Mouse (Mus musculus) midbrain, embryonic 11.5 days (tissue): ENCODE data around the gene Trank1. TPM values are rescaled to one million over a fixed set of nuclear protein-coding genes. Genes with fewer than 3 reads are reported as not detected.

Experiments
- ATAC-seq: fragments of 200-750 bp; cut with Nextera tagmentation; 2 replicates; pipeline ENCODE4 v1.8.0; 2017; ENCODE audit warnings: moderate TSS enrichment, moderate library complexity; ENCODE audit not compliant: low FRiP score
- DNase-seq: peaks from one replicate; pipeline ENCODE4 v3.0.0; 2015; ENCODE audit warnings: low spot score; ENCODE audit errors: missing footprints
- H3K27ac ChIP-seq: fragments of 300-500 bp; sonication (generic); 2 replicates; pipeline ENCODE4 v1.5.1; 2014; ENCODE audit warnings: low read depth, low read length
- H3K27me3 ChIP-seq: fragments of 300-500 bp; sonication (generic); 2 replicates; pipeline ENCODE4 v1.6.1; 2014; ENCODE audit warnings: mild to moderate bottlenecking, low read length, moderate library complexity, mixed read lengths; ENCODE audit not compliant: control insufficient read depth, insufficient read depth
- H3K36me3 ChIP-seq: fragments of 300-500 bp; sonication (generic); 2 replicates; pipeline ENCODE4 v1.6.1; 2014; ENCODE audit warnings: mild to moderate bottlenecking, low read length, moderate library complexity, mixed read lengths; ENCODE audit not compliant: control insufficient read depth, insufficient read depth
- H3K4me1 ChIP-seq: fragments of 300-500 bp; sonication (generic); 2 replicates; pipeline ENCODE4 v1.6.1; 2014; ENCODE audit warnings: low read length; ENCODE audit not compliant: control insufficient read depth, insufficient read depth
- H3K4me2 ChIP-seq: fragments of 300-500 bp; sonication (generic); 2 replicates; pipeline ENCODE4 v1.6.1; 2014; ENCODE audit warnings: mild to moderate bottlenecking, moderate library complexity
- H3K4me3 ChIP-seq: fragments of 300-500 bp; sonication (generic); 2 replicates; pipeline ENCODE4 v1.5.1; 2014; ENCODE audit warnings: low read depth, low read length
- H3K9ac ChIP-seq: fragments of 300-500 bp; sonication (generic); 2 replicates; pipeline ENCODE4 v1.6.1; 2014; ENCODE audit warnings: low read length
- H3K9me3 ChIP-seq: fragments of 300-500 bp; sonication (generic); 2 replicates; pipeline ENCODE4 v1.6.1; 2016; ENCODE audit warnings: low read length; ENCODE audit not compliant: control insufficient read depth
- WGBS: fragments of 180-500 bp; shearing (Covaris S2); extraction: QIAGEN DNeasy Blood & Tissue Kit; methylation state at CpG from one replicate; pipeline ENCODE4 v1.1.7; 2014; 5-methylcytosine and 5-hydroxymethylcytosine counted together
- polyA plus RNA-seq: library from polyadenylated mRNA; unstranded; fragments of >200 nt; fragmentation: Nextera tagmentation; extraction: Ambion mirVana; gene quantifications from 2 replicates; pipeline ENCODE4 v1.2.1, GENCODE M21; 2014

The Trank1 gene
- polyA plus RNA-seq, 1 experiment from 2014 or later = 0.37 TPM

DNA sequence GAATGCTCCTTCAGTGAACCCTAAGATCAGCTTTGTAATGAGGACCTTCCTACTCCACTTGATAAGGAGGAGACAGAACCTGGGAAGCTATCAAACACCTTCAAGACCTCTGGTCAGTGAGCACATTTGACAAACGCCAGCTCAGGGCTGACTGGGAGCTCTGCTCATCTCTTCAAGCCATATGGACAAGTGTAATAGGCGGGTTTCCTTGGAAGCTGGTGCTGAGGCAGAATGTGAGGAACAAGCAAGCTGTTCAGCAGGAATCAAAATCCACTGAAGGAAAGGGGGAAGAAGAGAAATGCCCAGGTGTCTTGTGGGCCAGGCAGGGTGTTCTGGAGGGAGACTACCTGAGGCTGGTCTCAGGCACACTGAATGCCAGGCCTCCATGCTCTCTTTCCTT, 110.3 kb downstream of the Trank1 start:
- H3K4me2 ChIP-seq = no peak overlapping the region
- no peak overlapping the region for H3K27ac ChIP-seq
- no peak overlapping the region for H3K9ac ChIP-seq
- no peak for ATAC-seq
- H3K27me3 ChIP-seq = no peaks in the 10 kb centered on the region
- DNase-seq = no peak
- H3K4me3 ChIP-seq = no peak overlapping the region
- no peaks in the 10 kb centered on the region for H3K36me3 ChIP-seq
- H3K9me3 ChIP-seq = no peaks in the 10 kb centered on the region
- peaks cover 4% of the 10 kb centered on the region; the same call in 1 of the 2 replicates for H3K4me1 ChIP-seq
- 75% methylated on average over 2 of the region's 2 CpGs for WGBS

DNA sequence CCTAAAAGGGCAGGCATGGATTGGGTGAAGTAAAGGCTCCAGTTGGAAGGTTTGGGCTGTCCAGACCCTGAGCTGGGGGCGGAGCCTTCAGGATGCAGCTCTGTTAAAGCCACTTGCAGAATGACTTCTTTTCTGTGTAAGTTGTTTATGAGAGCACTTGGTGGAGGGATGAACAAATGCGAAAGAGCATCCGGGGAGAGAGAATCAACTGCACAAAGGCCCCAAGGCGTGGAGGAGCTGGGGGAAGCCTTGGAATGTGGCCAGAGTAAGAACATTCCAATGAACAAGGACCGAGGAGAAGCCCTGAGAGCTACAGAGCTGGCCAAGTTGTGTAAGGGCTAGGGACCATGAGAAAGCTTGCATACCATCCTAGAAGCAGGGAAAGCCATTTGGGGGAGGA, 111.0 kb downstream of the Trank1 start:
- Histone ChIP-seq H3K4me2 (no peak overlapping the region), H3K4me3 (no peak overlapping the region), H3K9me3 (no peaks in the 10 kb centered on the region), H3K9ac (no peak overlapping the region), H3K27ac (no peak overlapping the region), H3K27me3 (no peaks in the 10 kb centered on the region), H3K4me1 (peaks cover 4% of the 10 kb centered on the region; the same call in 1 of the 2 replicates), H3K36me3 (no peaks in the 10 kb centered on the region)
- 81% methylated on average over 5 of the region's 5 CpGs for WGBS
- ATAC-seq (no peak), DNase-seq (no peak)

DNA sequence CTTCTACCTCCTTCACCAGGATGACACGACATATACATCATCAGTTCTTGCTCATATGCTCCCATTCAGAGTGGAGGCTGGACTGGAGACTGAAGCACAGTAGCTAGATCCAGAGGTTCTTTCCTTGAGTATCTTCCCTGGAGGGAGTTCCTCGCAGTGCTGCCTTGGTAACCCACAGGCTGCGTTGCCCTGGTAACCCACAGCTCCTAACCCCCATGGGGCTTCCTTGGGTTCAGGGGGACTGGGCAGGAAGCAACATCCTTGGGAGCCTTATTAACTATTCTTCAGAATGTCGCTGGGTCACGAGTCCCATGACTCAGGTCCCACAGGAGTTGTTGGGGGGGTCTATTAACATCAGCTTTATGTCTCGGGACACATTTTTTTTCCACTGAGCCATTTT, 113.6 kb downstream of the Trank1 start:
- no peak overlapping the region for H3K4me2 ChIP-seq
- ATAC-seq = peak; percentile 70
- no peak overlapping the region for H3K4me3 ChIP-seq
- WGBS = 48% methylated on average over 6 of the region's 6 CpGs
- peaks cover 4% of the 10 kb centered on the region; the same call in 1 of the 2 replicates for H3K4me1 ChIP-seq
- H3K27ac ChIP-seq = no peak overlapping the region
- no peaks in the 10 kb centered on the region for H3K27me3 ChIP-seq
- no peaks in the 10 kb centered on the region for H3K9me3 ChIP-seq
- no peak overlapping the region for H3K9ac ChIP-seq
- no peaks in the 10 kb centered on the region for H3K36me3 ChIP-seq
- DNase-seq = no peak

DNA sequence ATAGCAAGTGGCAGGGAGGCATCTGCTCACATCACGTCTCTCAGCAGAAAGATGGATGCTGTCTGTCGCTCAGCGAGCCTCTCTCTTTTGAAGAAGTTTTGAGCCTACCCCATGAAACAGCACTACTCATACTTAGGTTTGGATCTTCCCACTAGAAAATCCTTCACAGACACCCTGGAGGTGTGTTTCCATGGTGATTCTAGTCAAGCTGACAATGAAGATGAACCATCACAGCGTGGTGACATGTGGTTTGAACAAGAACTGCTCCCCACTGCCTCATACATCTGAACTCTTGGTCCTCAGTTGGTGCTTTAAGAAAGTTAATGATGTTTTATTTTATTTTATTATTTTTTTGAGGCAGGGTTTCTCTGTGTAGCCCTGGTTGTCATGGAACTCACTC, 114.4 kb downstream of the Trank1 start:
- Histone ChIP-seq H3K27ac (no peak overlapping the region), H3K4me1 (peaks cover 4% of the 10 kb centered on the region; the same call in 1 of the 2 replicates), H3K36me3 (no peaks in the 10 kb centered on the region), H3K4me2 (no peak overlapping the region), H3K9ac (no peak overlapping the region), H3K27me3 (no peaks in the 10 kb centered on the region), H3K9me3 (no peaks in the 10 kb centered on the region), H3K4me3 (no peak overlapping the region)
- DNase-seq (no peak), ATAC-seq (no peak)
- WGBS = 78% methylated on average over 4 of the region's 4 CpGs

DNA sequence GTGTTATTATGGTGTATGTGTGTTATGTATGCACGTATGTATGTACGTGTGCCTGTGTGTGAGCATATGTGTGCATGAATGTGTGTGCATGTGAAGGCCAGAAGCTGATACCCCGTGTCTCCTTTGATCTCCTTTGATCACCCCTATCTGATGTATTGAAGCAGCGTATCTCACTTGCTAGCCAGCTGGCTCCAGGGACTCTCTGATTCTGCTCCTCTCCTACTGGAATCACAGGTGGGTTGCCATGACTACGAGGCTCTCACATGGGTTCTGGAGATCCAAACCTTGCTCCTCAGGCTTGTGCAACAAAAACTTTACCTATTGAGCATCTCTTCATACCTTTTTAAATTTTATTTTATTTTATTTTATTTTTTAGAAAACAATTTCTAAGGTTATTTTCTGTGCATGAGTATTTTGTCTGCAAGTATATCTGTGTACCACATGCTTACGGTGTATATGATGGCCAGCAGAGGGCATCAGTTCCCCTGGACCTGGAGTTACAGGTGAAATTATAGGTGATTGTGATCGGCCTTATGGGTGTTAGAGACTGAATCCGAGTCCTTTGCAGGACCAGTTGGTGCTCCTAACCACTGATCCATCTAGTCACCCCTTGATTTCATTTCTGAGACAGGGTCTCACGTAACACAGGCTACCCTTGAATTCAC, 116.5 kb downstream of the Trank1 start:
- no peaks in the 10 kb centered on the region for H3K9me3 ChIP-seq
- no peak overlapping the region for H3K9ac ChIP-seq
- no peaks in the 10 kb centered on the region for H3K27me3 ChIP-seq
- H3K4me1 ChIP-seq = peaks cover 4% of the 10 kb centered on the region; the same call in 1 of the 2 replicates
- no peak overlapping the region for H3K4me3 ChIP-seq
- H3K4me2 ChIP-seq = no peak overlapping the region
- ATAC-seq = no peak
- DNase-seq = no peak
- H3K27ac ChIP-seq = no peak overlapping the region
- 86% methylated on average over 9 of the region's 9 CpGs for WGBS
- no peaks in the 10 kb centered on the region for H3K36me3 ChIP-seq

DNA sequence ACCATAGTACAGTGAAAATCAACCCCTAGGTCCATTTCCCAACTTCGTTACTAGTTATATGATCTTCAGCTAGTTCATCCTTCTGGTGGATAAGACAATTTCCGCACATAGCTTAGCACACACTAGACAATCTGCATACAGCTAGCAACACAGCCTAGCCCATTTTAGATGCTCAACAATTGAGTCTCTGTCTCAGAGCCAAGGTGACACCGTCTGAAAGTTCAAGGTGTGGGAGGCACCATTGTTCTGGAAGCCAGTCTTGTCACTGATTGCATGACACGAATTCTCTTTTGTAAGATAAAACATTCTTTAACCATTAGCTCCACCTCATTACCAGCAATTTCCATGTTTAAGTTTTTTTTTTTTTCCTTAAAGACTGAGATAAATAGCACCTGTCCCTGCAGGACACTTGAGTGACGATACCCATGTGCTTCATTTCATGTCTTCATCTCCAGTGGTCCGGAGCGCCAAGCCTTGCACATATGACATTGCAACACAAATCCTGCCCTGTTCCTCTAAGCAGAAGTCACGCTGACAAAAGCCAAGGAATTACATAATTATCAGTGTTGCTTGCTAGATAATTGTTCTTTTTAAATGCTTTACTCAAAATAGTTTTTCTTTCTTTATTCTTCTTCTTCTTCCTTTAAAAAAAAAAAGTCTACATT, 117.3 kb downstream of the Trank1 start:
- DNase-seq = no peak
- 88% methylated on average over 8 of the region's 8 CpGs for WGBS
- Histone ChIP-seq H3K9ac (no peak overlapping the region), H3K36me3 (no peaks in the 10 kb centered on the region), H3K4me1 (peaks cover 4% of the 10 kb centered on the region; the same call in 1 of the 2 replicates), H3K4me2 (no peak overlapping the region), H3K27me3 (no peaks in the 10 kb centered on the region), H3K4me3 (no peak overlapping the region), H3K27ac (no peak overlapping the region), H3K9me3 (no peaks in the 10 kb centered on the region)
- no peak for ATAC-seq

DNA sequence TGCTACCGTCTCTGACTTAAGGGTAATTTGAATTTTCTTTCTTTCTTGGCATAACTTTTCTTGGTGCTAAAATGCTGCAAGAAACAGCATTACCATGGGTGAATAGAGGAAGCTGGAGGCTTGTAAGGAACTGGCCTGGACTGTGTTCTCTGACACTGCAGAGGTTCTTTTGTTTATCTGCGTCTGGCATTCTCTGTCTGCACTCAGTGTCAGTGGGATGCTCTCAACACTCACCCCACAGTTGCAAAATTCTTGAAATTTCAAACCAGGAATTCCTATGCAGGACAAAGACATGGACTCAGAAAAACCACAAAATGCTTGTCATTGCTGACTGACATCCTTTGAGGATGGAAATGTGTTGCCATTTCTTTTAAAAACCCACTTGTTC, 117.8 kb downstream of the Trank1 start:
- H3K4me3 ChIP-seq = no peak overlapping the region
- H3K4me1 ChIP-seq = peaks cover 4% of the 10 kb centered on the region; the same call in 1 of the 2 replicates
- H3K27ac ChIP-seq = no peak overlapping the region
- 67% methylated on average over 2 of the region's 2 CpGs for WGBS
- no peak for DNase-seq
- no peaks in the 10 kb centered on the region for H3K9me3 ChIP-seq
- no peaks in the 10 kb centered on the region for H3K36me3 ChIP-seq
- H3K27me3 ChIP-seq = no peaks in the 10 kb centered on the region
- H3K4me2 ChIP-seq = no peak overlapping the region
- H3K9ac ChIP-seq = no peak overlapping the region
- ATAC-seq = no peak

DNA sequence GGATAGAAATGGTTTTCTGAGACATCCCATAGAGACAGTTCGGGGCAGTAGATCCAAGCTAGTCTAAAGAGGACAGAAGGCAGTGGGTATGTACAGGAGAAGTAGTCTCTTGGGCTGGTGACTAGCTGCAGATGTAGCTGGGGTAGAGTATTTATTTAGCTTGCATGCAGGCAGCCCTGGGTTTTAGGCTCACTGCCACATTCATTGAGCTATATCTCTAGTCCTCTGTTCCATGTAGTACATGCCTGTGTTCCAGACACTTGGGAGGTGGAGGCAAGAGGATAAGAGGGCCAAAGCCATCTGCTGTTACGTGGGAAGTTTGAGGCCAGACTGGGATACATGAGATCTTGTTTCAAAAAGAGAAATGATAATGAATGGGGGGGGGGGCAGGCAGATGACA, 123.9 kb downstream of the Trank1 start:
- H3K27me3 ChIP-seq = peaks cover 22% of the 10 kb centered on the region
- H3K4me2 ChIP-seq = no peak overlapping the region
- ATAC-seq = no peak
- 67% methylated on average over 2 of the region's 2 CpGs for WGBS
- H3K9ac ChIP-seq = no peak overlapping the region
- DNase-seq = no peak
- no peak overlapping the region for H3K4me3 ChIP-seq
- H3K36me3 ChIP-seq = no peaks in the 10 kb centered on the region
- H3K27ac ChIP-seq = no peak overlapping the region
- H3K9me3 ChIP-seq = no peaks in the 10 kb centered on the region
- no peaks in the 10 kb centered on the region for H3K4me1 ChIP-seq
